Mouse (Mus musculus) kidney, adult 2 months (tissue): ENCODE measurements around the gene Atp2a3. TPM values are rescaled to one million over a fixed set of nuclear protein-coding genes. Genes with fewer than 3 reads are reported as not detected.

Experiments
- DNase-seq: peaks from one replicate; pipeline ENCODE4 v3.0.0; 2021
- H3K27ac ChIP-seq: fragments of 200-500 bp; 2 replicates; pipeline ENCODE4 v1.5.1; 2012; ENCODE audit warnings: low read depth, low read length, control low read depth, inconsistent platforms; ENCODE audit not compliant: insufficient read depth
- H3K27me3 ChIP-seq: fragments of 200-500 bp; replicated peaks from 2 replicates; pipeline ENCODE4 v1.6.1; 2012; ENCODE audit warnings: mild to moderate bottlenecking, moderate library complexity, low read length, inconsistent platforms; ENCODE audit not compliant: control insufficient read depth, insufficient read depth
- H3K36me3 ChIP-seq: fragments of 200-500 bp; 2 replicates; pipeline ENCODE4 v1.6.1; 2012; ENCODE audit warnings: mild to moderate bottlenecking, moderate library complexity, low read length, inconsistent platforms; ENCODE audit not compliant: control insufficient read depth, insufficient read depth
- H3K4me1 ChIP-seq: fragments of 200-500 bp; 2 replicates; pipeline ENCODE4 v1.6.1; 2011; ENCODE audit warnings: low read length; ENCODE audit not compliant: control insufficient read depth, insufficient read depth
- H3K4me3 ChIP-seq: fragments of 200-500 bp; 2 replicates; pipeline ENCODE4 v1.5.1; 2011; ENCODE audit warnings: mild to moderate bottlenecking, low read depth, low read length, control low read depth; ENCODE audit not compliant: insufficient read depth
- CTCF ChIP-seq: fragments of 200-500 bp; conservative IDR thresholded peaks from 2 replicates; pipeline ENCODE4 v1.5.1; 2011; ENCODE audit warnings: low read depth, mild to moderate bottlenecking, control low read depth, low read length, moderate library complexity, mixed read lengths; ENCODE audit not compliant: insufficient read depth, insufficient read length
- POLR2A ChIP-seq: fragments of 200-500 bp; IDR thresholded peaks from one replicate; pipeline ENCODE4 v1.6.1; 2011; ENCODE audit warnings: low read depth, low read length, control low read depth
- WGBS: fragments of 180-500 bp; shearing (Covaris S2); methylation state at CpG from one replicate; pipeline ENCODE4 v1.1.7; 2018; 5-methylcytosine and 5-hydroxymethylcytosine counted together
- polyA plus RNA-seq: library from polyadenylated mRNA; depleted of rRNA; stranded (reverse); fragments of >200 nt; gene quantifications from 2 replicates; pipeline ENCODE4 v1.2.3, GENCODE M21; 2012; rRNA removed

The Atp2a3 gene
- polyA plus RNA-seq, 1 experiment: 28.7 TPM

DNA sequence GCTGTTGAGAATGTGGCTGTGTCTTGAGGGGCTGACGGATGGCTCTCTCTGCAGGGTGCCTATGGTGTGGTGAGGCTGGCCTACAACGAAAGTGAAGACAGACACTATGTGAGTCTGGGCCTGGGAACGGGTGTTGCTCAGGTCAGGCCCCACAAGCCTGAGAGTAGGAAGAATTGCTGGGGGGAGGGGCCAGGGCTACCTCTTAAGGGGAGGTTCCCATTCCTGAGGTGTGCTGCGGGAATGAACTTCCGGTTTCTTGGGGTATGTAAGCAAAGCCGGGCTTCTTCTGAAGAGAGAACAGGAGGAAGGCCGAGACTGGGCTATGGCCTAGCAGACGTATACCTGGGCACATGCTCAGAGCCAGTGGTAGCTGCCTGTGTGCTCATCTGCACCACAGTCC, 66.0 kb downstream of the Atp2a3 start:
- Histone ChIP-seq H3K27ac (no peak overlapping the region), H3K4me1 (no peaks in the 10 kb centered on the region), H3K4me3 (no peak overlapping the region), H3K27me3 (no peaks in the 10 kb centered on the region), H3K36me3 (no peaks in the 10 kb centered on the region)
- TF ChIP-seq POLR2A: no peak
- TF ChIP-seq CTCF: no peak
- DNase-seq: no peak
- 67% methylated on average over 8 of the region's 8 CpGs for WGBS

DNA sequence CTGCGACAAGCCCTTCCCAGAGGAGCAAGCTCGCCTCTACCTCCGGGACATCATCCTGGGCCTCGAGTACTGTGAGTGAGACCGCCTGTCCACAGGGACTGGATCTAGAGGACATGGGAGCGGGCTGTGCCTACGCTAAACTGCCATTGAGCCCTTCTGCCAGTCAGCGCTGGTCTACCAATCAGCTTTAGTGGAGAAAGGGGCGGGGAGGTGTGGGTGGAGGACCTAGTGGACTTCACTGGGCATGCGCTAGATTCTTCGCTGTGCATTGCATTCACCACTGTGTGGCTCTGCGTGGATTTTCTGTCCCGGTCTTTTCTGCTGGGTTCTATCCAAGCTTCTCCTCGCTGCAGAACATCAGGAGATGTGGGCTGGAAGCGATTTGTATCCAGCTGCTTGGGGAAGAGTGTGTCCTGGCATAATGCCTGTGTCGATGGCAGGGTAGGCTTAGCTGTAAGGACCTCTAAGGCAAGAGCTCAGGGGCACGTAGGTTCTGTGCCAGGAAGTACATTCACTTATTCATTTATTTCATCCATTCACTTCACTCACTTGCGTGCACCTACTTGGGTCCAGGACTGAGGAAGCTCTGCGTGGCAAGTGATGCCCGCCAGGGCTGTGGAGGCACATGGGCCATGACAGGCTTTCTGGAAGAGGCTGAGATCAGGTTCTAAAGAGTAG, 70.0 kb downstream of the Atp2a3 start:
- peak overlapping the region; percentile 16 for H3K4me3 ChIP-seq
- H3K36me3 ChIP-seq: no peaks in the 10 kb centered on the region
- TF ChIP-seq POLR2A: no peak
- no peak for TF ChIP-seq CTCF
- H3K27me3 ChIP-seq: no peaks in the 10 kb centered on the region
- H3K4me1 ChIP-seq: no peaks in the 10 kb centered on the region
- no peak overlapping the region for H3K27ac ChIP-seq
- 14% methylated on average over 20 of the region's 20 CpGs for WGBS
- peak; percentile 95 for DNase-seq

DNA sequence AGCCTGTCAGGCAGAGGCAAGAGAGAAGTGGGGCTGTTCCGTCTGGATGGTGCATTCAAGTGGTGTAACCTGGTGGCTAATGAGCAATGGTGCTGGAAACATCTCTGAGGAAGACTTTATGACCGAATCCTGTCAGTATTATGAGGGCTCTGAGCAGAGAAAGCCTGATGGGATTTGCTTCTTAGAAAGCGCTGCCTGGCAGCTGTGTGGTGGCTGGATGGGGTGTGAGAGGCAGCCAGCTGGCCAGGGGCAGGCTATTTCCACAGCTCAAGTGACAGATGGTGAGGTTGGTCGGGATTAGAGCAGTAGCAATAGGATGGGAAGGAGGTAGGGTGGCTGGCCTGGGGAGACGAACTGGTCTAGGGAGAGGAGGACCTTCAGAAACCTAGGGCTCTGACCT, 70.6 kb downstream of the Atp2a3 start:
- TF ChIP-seq CTCF (no peak), POLR2A (no peak)
- Histone ChIP-seq H3K27ac (no peak overlapping the region), H3K4me3 (no peak overlapping the region), H3K36me3 (no peaks in the 10 kb centered on the region), H3K27me3 (no peaks in the 10 kb centered on the region), H3K4me1 (no peaks in the 10 kb centered on the region)
- WGBS: 84% methylated on average over 5 of the region's 5 CpGs
- DNase-seq: no peak

DNA sequence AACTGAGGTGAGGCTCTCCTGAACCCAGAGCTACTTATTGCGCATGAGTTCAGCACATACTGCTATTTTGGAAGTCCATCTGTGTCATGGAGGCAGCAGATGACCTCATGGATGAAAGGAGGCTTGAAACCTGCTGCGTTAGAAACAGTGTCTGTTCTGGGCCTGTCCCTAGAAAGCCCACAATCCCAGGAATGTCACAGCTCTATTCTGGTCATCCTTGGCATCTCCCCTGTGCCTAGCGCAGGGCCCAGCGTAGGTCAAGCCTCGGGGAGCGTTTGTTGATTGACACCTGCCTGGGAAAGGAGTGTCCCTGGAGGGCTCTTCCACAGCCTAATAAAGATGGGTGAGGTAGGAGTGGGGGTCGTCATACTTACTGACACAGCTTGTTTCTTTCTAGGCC, 75.1 kb downstream of the Atp2a3 start:
- TF ChIP-seq POLR2A (no peak), CTCF (no peak)
- Histone ChIP-seq H3K4me1 (no peaks in the 10 kb centered on the region), H3K36me3 (no peaks in the 10 kb centered on the region), H3K27me3 (no peaks in the 10 kb centered on the region), H3K27ac (no peak overlapping the region), H3K4me3 (no peak overlapping the region)
- WGBS: 87% methylated on average over 7 of the region's 7 CpGs
- no peak for DNase-seq

DNA sequence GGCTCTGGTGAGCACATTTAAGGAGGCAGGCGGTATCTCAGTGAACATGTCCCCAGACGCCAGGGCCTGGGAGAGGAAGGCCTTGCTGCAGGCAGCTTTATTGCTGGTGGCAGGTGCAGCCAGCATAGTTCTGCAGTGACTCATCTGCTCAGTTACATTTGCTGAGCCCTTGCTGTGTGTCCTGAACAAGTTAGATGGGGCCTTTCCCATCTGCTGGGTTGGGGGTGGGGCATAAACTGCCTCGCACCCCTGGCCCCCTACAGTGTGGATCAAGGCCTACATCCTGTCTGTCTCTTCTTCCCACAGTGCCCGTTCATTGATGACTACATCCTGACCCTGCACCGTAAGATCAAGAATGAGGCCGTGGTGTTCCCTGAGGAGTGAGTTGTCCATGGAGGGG, 75.9 kb downstream of the Atp2a3 start:
- Histone ChIP-seq H3K27ac (no peak overlapping the region), H3K36me3 (no peaks in the 10 kb centered on the region), H3K27me3 (no peaks in the 10 kb centered on the region), H3K4me3 (no peak overlapping the region), H3K4me1 (no peaks in the 10 kb centered on the region)
- TF ChIP-seq CTCF: no peak
- no peak for DNase-seq
- WGBS: 53% methylated on average over 6 of the region's 6 CpGs

DNA sequence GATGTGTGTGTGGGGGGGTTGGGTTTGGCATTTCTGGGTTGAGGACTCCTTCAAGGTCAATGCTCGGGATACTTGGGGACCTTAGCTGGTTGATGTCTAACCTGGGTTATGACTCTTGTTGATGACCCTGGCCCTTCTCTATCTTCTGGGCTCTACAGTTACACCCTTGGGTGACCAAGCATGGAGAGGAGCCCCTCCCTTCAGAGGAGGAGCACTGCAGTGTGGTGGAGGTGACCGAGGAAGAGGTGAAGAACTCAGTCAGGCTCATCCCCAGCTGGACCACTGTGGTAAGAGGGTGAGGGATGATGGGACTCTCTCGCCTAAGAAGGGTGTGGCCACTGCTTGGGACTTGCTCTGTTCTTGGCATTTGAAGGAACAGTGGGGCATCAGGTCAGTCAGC, 76.7 kb downstream of the Atp2a3 start:
- H3K36me3 ChIP-seq: no peaks in the 10 kb centered on the region
- no peaks in the 10 kb centered on the region for H3K4me1 ChIP-seq
- peak; percentile 49 for DNase-seq
- no peaks in the 10 kb centered on the region for H3K27me3 ChIP-seq
- no peak overlapping the region for H3K4me3 ChIP-seq
- WGBS: 61% methylated on average over 3 of the region's 3 CpGs
- no peak for TF ChIP-seq POLR2A
- no peak for TF ChIP-seq CTCF
- H3K27ac ChIP-seq: no peak overlapping the region

DNA sequence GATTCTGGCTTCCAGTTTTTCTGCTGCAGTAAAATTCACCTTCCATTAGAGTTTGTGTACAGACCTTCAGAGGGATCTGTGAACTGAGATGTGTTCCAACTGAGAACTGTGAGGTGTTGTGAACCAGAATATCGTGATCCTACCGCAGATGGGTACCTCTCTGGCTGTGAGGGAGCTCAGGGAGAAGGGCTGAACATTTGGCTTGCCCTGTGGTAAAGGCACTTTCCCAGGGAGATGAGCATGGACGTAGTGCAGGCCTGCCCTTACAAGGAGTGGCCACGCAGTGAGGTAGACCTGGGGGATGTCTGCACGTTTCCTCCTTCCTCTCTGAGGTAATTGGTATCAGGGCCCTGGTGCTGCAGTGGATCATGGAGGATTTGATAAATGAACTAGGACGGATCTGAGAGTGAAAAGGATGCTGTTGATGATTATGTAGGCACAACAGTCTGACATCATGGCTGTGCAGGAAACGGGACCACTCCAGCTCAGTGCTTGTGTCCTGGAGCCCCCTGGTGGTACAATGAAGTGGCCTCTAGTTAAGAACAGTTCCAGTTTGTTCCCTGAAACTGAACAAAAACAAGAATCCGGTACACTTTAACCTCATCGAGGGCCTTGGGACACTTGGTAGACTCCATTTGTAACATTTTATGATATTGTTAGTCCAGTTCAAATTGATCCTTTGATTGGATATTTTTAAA, 78.3 kb downstream of the Atp2a3 start:
- Histone ChIP-seq H3K27me3 (no peaks in the 10 kb centered on the region), H3K36me3 (no peaks in the 10 kb centered on the region), H3K27ac (no peak overlapping the region), H3K4me3 (no peak overlapping the region), H3K4me1 (no peaks in the 10 kb centered on the region)
- WGBS: 62% methylated on average over 9 of the region's 9 CpGs
- DNase-seq: peak; percentile 69
- peak; percentile 72 for TF ChIP-seq CTCF
- no peak for TF ChIP-seq POLR2A

Other genes starting within 250 kb of the Atp2a3 start
- gene Cyb5d2, start 165.0 kb upstream of the Atp2a3 start, polyA plus RNA-seq: 9.9 and 11.5 TPM in 2 replicates
- gene Zzef1, start 164.9 kb upstream of the Atp2a3 start, polyA plus RNA-seq: 21.8 and 22.7 TPM in 2 replicates
- 4.8 and 6.3 TPM in 2 replicates for gene P2rx1, start 37.9 kb downstream of the Atp2a3 start, polyA plus RNA-seq
- gene Camkk1, start 57.8 kb downstream of the Atp2a3 start, polyA plus RNA-seq: 1.0 and 1.1 TPM in 2 replicates
- gene Ncbp3, start 86.6 kb downstream of the Atp2a3 start, polyA plus RNA-seq: 2.2 and 2.9 TPM in 2 replicates
- 0.60 and 1.0 TPM in 2 replicates for gene Itgae, start 129.4 kb downstream of the Atp2a3 start, polyA plus RNA-seq
- 0.90 and 1.3 TPM in 2 replicates for gene Haspin, start 177.1 kb downstream of the Atp2a3 start, polyA plus RNA-seq
- gene P2rx5, start 199.3 kb downstream of the Atp2a3 start, polyA plus RNA-seq: 7.4 and 8.7 TPM in 2 replicates
- 77.6 and 91.0 TPM in 2 replicates for gene Emc6, start 215.9 kb downstream of the Atp2a3 start, polyA plus RNA-seq
- 86.5 and 104 TPM in 2 replicates for gene Tax1bp3, start 215.9 kb downstream of the Atp2a3 start, polyA plus RNA-seq
- gene Ctns, start 237.9 kb downstream of the Atp2a3 start, polyA plus RNA-seq: 37.1 and 37.5 TPM in 2 replicates
- 17.7 and 18.5 TPM in 2 replicates for gene Shpk, start 238.3 kb downstream of the Atp2a3 start, polyA plus RNA-seq